Mouse (Mus musculus): ENCODE results near the gene Ccdc74a. TPM values are rescaled to one million over a fixed set of nuclear protein-coding genes. Genes with fewer than 3 reads are reported as not detected.
"Not testable (repeated sequence)": the region's sequence is repeated elsewhere in the genome, so short reads cannot be mapped to it uniquely, and the experiment has no call there.

The Ccdc74a gene
- polyA plus RNA-seq (2012; rRNA removed), result 120 and 138 TPM in 2 replicates

DNA sequence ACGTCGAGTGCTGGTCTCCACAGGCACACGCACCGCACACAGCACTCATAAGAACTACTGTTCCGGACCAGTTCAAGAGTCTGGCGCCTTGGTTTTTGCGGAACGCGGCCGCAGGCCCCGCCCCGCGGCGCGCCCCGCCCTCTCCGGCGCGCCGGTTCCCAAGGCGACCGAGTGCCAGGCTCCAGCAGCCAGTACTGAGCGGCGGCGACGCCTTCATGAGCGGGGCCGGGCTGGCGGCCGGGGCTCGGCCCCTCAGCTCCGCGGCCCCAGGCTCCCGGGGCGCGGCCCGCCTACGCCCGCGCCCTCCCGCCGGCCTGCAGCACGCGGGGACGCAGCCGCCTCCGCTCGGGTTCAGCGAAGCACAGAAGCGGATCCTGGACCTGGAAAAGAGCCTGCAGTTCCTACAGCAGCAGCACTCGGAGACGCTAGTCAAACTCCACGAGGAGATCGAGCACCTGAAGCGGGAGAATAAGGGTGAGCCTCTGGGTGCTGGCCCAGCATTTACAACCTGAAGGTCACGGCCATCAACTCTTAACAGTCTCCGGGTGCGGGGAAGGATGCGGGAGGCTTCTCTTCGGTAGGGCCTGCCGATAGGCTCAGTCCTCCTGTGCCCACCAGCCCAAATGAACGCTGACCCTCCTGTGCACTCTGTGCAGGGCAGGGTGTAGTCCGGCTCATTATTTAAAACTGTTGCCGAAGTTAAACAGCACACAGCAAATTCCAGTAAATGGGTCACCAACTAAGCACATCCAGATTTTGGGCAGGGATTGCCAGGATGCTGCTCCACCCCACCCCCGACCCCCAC lies at the start of gene Ccdc74a:
Gene Ccdc74a, plus strand, starts transcription at position 161 of the 805 bp plus-strand sequence.
- H3K36me3 ChIP-seq (ENCODE audit: control insufficient read depth, insufficient read depth, low read length), result no peaks in the 10 kb centered on the region; the same call in 1 of the 2 replicates
- no peak for TF ChIP-seq CTCF (IDR thresholded peaks at IDR 0.05; ENCODE audit: control insufficient read depth, insufficient read depth, insufficient replicate concordance, low read depth, low read length)
- peak; percentile 66 for TF ChIP-seq POLR2A (IDR thresholded peaks at IDR 0.05; ENCODE audit: control insufficient read depth, low read depth, low read length)
- no peaks in the 10 kb centered on the region for H3K27me3 ChIP-seq (ENCODE audit: control insufficient read depth, insufficient read depth, low read length)
- peak within 1 kb of the TSS; percentile 41; the same call in 1 of the 2 replicates for H3K27ac ChIP-seq (ENCODE audit: control insufficient read depth, insufficient read depth, low read depth, low read length)
- H3K4me1 ChIP-seq (ENCODE audit: control insufficient read depth, insufficient read depth, low read length), result peaks cover 5% of the 10 kb centered on the region
- peak within 1 kb of the TSS; percentile 87 for H3K4me3 ChIP-seq (ENCODE audit: control insufficient read depth, low read depth, low read length)

DNA sequence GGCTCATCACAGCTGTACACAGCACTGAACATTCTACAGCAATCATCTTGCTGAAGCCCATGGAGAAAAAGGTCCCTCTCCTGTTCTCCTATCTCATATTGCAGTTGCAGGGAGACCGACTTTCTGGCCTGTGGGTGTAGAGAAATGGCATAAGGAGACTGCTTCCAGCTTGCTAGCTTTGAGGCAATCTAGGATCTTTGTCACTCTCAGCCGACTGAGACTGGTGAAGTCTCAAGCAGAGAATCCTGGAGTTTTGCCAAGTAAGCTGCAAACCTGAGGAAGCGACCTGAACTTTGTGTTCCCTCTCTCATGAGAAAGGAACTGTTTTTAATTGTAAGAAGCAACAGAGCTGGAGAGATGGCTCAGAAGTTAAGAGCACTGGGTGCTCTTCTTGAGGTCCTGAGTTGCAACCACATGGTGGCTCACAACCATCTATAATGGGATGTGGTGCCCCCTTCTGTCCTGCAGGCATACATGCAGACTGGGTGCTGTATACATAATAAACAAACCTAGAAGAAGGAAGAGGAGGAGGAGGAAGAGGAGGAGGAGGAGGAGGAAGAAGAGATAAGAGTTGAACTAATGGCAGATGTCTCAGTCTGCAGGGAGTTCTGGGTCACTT lies 45.2 kb upstream of the Ccdc74a start:
- Histone ChIP-seq H3K4me1 (ENCODE audit: control insufficient read depth, insufficient read depth, low read length) (no peaks in the 10 kb centered on the region), H3K27ac (ENCODE audit: control insufficient read depth, insufficient read depth, low read depth, low read length) (no peak overlapping the region), H3K27me3 (ENCODE audit: control insufficient read depth, insufficient read depth, low read length) (no peaks in the 10 kb centered on the region), H3K36me3 (ENCODE audit: control insufficient read depth, insufficient read depth, low read length) (no peaks in the 10 kb centered on the region), H3K4me3 (ENCODE audit: control insufficient read depth, low read depth, low read length) (no peak overlapping the region)
- peak; percentile 10; the same call in 1 of the 2 replicates for TF ChIP-seq CTCF (IDR thresholded peaks at IDR 0.05; ENCODE audit: control insufficient read depth, insufficient read depth, insufficient replicate concordance, low read depth, low read length)
- TF ChIP-seq POLR2A (IDR thresholded peaks at IDR 0.05; ENCODE audit: control insufficient read depth, low read depth, low read length), result no peak

DNA sequence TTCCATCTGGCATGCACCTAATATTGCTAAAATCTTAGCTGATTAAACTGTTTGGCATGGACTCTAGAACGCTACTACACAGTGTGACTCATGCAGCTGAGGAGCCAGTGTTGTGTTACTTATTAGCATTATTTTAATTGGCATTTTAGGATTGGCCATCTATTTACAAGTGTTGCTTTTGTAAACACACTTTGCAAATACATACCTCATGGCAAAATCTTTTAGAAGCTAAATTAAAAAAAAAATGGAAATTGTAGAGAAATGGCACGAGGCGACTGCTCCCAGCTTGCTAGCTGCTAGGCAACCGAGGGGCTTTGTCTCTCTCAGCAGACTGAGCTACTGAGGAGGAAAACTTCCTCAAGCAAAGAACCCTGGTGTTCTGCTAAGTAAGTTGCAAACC lies 41.3 kb upstream of the Ccdc74a start:
- H3K4me1 ChIP-seq (ENCODE audit: control insufficient read depth, insufficient read depth, low read length), result no peaks in the 10 kb centered on the region
- no peak for TF ChIP-seq CTCF (IDR thresholded peaks at IDR 0.05; ENCODE audit: control insufficient read depth, insufficient read depth, insufficient replicate concordance, low read depth, low read length)
- no peak for TF ChIP-seq POLR2A (IDR thresholded peaks at IDR 0.05; ENCODE audit: control insufficient read depth, low read depth, low read length)
- no peak overlapping the region for H3K27ac ChIP-seq (ENCODE audit: control insufficient read depth, insufficient read depth, low read depth, low read length)

DNA sequence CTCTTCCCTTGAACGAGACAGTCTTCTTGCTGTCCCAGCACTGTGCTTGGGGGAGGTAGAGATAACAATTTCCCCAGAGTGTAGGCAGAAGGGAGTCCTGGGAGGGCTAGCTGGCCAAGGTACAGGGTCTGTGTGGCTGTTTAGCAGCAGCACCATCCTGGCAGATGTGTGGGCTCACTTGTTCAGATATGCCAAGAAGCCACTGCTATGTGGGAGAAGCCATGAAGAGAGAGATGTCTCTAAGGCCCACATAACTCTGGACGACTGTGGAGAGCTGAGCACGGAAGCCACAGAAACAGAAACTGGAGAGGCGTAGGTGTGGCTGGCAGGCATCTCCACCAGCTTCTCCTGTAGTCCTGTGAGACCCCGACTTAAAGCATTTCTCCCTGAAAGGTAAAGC lies 40.6 kb upstream of the Ccdc74a start:
- Histone ChIP-seq H3K4me3 (ENCODE audit: control insufficient read depth, low read depth, low read length) (no peak overlapping the region), H3K4me1 (ENCODE audit: control insufficient read depth, insufficient read depth, low read length) (no peaks in the 10 kb centered on the region), H3K36me3 (ENCODE audit: control insufficient read depth, insufficient read depth, low read length) (no peaks in the 10 kb centered on the region), H3K27ac (ENCODE audit: control insufficient read depth, insufficient read depth, low read depth, low read length) (no peak overlapping the region), H3K27me3 (ENCODE audit: control insufficient read depth, insufficient read depth, low read length) (no peaks in the 10 kb centered on the region)
- no peak for TF ChIP-seq POLR2A (IDR thresholded peaks at IDR 0.05; ENCODE audit: control insufficient read depth, low read depth, low read length)
- no peak for TF ChIP-seq CTCF (IDR thresholded peaks at IDR 0.05; ENCODE audit: control insufficient read depth, insufficient read depth, insufficient replicate concordance, low read depth, low read length)

More for the DNA sequence above, 41.3 kb upstream of the Ccdc74a start:
- no peaks in the 10 kb centered on the region for H3K27me3 ChIP-seq (ENCODE audit: control insufficient read depth, insufficient read depth, low read length)
- H3K36me3 ChIP-seq (ENCODE audit: control insufficient read depth, insufficient read depth, low read length), result no peaks in the 10 kb centered on the region
- H3K4me3 ChIP-seq (ENCODE audit: control insufficient read depth, low read depth, low read length), result no peak overlapping the region

DNA sequence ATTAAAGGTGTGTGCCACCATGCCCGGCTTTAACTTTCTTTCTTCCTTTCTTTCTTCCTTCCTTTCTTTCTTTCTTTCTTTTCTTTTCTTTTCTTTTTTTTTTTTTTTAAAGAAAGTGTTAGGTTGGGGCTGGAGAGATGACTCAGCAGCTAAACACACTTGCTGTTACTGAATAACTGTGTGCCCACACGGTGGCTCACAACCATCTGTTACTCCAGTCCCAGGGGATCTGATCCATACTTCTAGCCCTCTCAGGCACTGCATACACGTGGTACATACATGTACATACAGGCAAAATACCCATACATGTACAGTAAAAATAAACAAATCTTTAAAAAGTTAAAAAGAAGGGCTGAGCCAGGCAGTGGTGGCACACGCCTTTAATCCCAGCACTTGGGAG lies 34.9 kb upstream of the Ccdc74a start:
- H3K27me3 ChIP-seq (ENCODE audit: control insufficient read depth, insufficient read depth, low read length), result no peaks in the 10 kb centered on the region
- no peaks in the 10 kb centered on the region for H3K36me3 ChIP-seq (ENCODE audit: control insufficient read depth, insufficient read depth, low read length)
- TF ChIP-seq POLR2A (IDR thresholded peaks at IDR 0.05; ENCODE audit: control insufficient read depth, low read depth, low read length) (no peak), CTCF (IDR thresholded peaks at IDR 0.05; ENCODE audit: control insufficient read depth, insufficient read depth, insufficient replicate concordance, low read depth, low read length) (no peak)
- H3K4me3 ChIP-seq (ENCODE audit: control insufficient read depth, low read depth, low read length), result no peak overlapping the region
- no peaks in the 10 kb centered on the region for H3K4me1 ChIP-seq (ENCODE audit: control insufficient read depth, insufficient read depth, low read length)
- H3K27ac ChIP-seq (ENCODE audit: control insufficient read depth, insufficient read depth, low read depth, low read length), result no peak overlapping the region

DNA sequence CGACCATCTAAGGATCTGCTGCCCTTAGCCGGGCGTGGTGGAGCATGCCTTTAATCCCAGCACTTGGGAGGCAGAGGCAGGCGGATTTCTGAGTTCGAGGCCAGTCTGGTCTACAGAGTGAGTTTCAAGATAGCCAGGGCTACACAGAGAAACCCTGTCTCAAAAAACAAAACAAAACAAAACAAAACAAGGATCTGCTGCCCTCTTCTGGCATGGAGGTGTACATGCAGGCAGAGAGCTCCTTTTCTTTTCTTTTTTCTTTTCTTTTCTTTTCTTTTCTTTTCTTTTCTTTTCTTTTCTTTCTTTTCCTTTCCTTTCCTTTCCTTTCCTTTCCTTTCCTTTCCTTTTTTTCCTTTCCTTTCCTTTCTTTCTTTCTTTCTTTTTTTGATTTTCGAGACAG lies 31.5 kb upstream of the Ccdc74a start:
- H3K27me3 ChIP-seq (ENCODE audit: control insufficient read depth, insufficient read depth, low read length); H3K4me3 ChIP-seq (ENCODE audit: control insufficient read depth, low read depth, low read length); H3K27ac ChIP-seq (ENCODE audit: control insufficient read depth, insufficient read depth, low read depth, low read length); H3K36me3 ChIP-seq (ENCODE audit: control insufficient read depth, insufficient read depth, low read length); H3K4me1 ChIP-seq (ENCODE audit: control insufficient read depth, insufficient read depth, low read length): not testable (repeated sequence)

DNA sequence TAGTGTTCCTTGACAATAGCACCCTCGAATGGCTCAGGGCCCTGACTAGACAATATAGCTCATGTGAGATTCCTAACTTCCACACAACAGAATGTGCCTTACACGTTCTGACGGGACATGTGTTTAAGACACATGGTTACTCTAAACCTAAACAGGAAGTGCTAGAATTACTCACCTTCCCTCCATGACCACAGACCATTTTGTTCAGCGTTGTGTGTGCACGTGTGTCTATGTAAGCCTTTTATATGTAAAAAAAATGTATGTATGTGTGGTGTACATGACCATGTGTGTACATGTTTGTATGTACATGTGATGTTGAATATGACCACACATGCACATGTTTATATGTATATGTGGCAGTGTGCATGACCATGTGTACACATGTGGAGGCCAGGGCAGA lies 30.1 kb upstream of the Ccdc74a start:
- TF ChIP-seq CTCF (IDR thresholded peaks at IDR 0.05; ENCODE audit: control insufficient read depth, insufficient read depth, insufficient replicate concordance, low read depth, low read length) (no peak), POLR2A (IDR thresholded peaks at IDR 0.05; ENCODE audit: control insufficient read depth, low read depth, low read length) (no peak)
- Histone ChIP-seq H3K36me3 (ENCODE audit: control insufficient read depth, insufficient read depth, low read length) (no peaks in the 10 kb centered on the region), H3K4me1 (ENCODE audit: control insufficient read depth, insufficient read depth, low read length) (peaks cover 11% of the 10 kb centered on the region), H3K27me3 (ENCODE audit: control insufficient read depth, insufficient read depth, low read length) (no peaks in the 10 kb centered on the region), H3K4me3 (ENCODE audit: control insufficient read depth, low read depth, low read length) (no peak overlapping the region), H3K27ac (ENCODE audit: control insufficient read depth, insufficient read depth, low read depth, low read length) (no peak overlapping the region)
